Mouse (Mus musculus) left cerebral cortex, postnatal 10 days (tissue): ENCODE results near the gene Mvb12a. TPM values are rescaled to one million over a fixed set of nuclear protein-coding genes. Genes with fewer than 3 reads are reported as not detected.
"Not testable (repeated sequence)": the region's sequence is repeated elsewhere in the genome, so short reads cannot be mapped to it uniquely, and the experiment has no call there.

Source experiments
- DNase-seq, 2 experiments: peaks; one replicate each; pipeline ENCODE4 v3.0.0; 2021 to 2022; ENCODE audit warnings: low spot score in 2 of 2, mixed read lengths in 1 of 2; ENCODE audit errors: extremely low spot score in 1 of 2
- intact Hi-C: fragments of 180-260 bp; cut with DNase I; formaldehyde crosslinking; loops from one replicate; pipeline ENCODE4 v1.15.1; 2025
- total RNA-seq, 2 experiments: library from RNA; stranded (reverse); gene quantifications; 2 replicates each; pipeline ENCODE4 v1.2.3; 2021

Mvb12a gene
- total RNA-seq = 10 to 100 TPM; 35.1 to 36.6 TPM

GRCm38 (mm10) chr8:71542632-71543343, at the start of gene Mvb12a:
Mvb12a (plus strand) TSS chr8:71542922.
- intact Hi-C loops = no loop called here
- peak; percentile 98 for DNase-seq

GRCm38 (mm10) chr8:71495039-71495438, 47.7 kb upstream of the Mvb12a start:
- intact Hi-C loops = loop anchor here (2.0 kb wide), 1 partner anchor 26 kb away; no protein-coding TSS in a partner anchor
- peak in 1 of 2 experiments; percentile 88 for DNase-seq

- intact Hi-C loops = loop anchor here (2.0 kb wide), 1 partner anchor 25 kb away; no protein-coding TSS in a partner anchor
- DNase-seq = no peak
Measured at GRCm38 (mm10) chr8:71495811-71496210, 46.9 kb upstream of the Mvb12a start.

- peak in 1 of 2 experiments; percentile 91 for DNase-seq
- intact Hi-C loops = no loop called here
Measured at GRCm38 (mm10) chr8:71496481-71496880, 46.2 kb upstream of the Mvb12a start.

GRCm38 (mm10) chr8:71497077-71497645, 45.6 kb upstream of the Mvb12a start:
- intact Hi-C loops = no loop called here
- no peak for DNase-seq

GRCm38 (mm10) chr8:71497881-71498501, 44.7 kb upstream of the Mvb12a start:
- DNase-seq = no peak
- intact Hi-C loops = no loop called here

GRCm38 (mm10) chr8:71498816-71499690, 43.7 kb upstream of the Mvb12a start:
- DNase-seq = no peak
- intact Hi-C loops = no loop called here

GRCm38 (mm10) chr8:71504349-71504748, 38.4 kb upstream of the Mvb12a start:
- DNase-seq = no peak
- intact Hi-C loops = no loop called here

GRCm38 (mm10) chr8:71505326-71505725, 37.4 kb upstream of the Mvb12a start:
- intact Hi-C loops = no loop called here
- DNase-seq = no peak

GRCm38 (mm10) chr8:71505979-71506378, 36.7 kb upstream of the Mvb12a start:
- intact Hi-C loops = no loop called here
- no peak for DNase-seq

- intact Hi-C loops = no loop called here
- peak; percentile 77 to 90 for DNase-seq
Measured at GRCm38 (mm10) chr8:71507589-71508104, 35.1 kb upstream of the Mvb12a start.

- no peak for DNase-seq
- intact Hi-C loops = no loop called here
Measured at GRCm38 (mm10) chr8:71509316-71509715, 33.4 kb upstream of the Mvb12a start.

- intact Hi-C loops = no loop called here
- DNase-seq = no peak
Measured at GRCm38 (mm10) chr8:71511644-71512043, 31.1 kb upstream of the Mvb12a start, which contains the start of gene Plvap. Plvap (minus strand) TSS chr8:71511752.

- no peak for DNase-seq
- intact Hi-C loops = no loop called here
Measured at GRCm38 (mm10) chr8:71513018-71513754, 29.5 kb upstream of the Mvb12a start.

- DNase-seq = no peak
- intact Hi-C loops = no loop called here
Measured at GRCm38 (mm10) chr8:71515043-71515442, 27.7 kb upstream of the Mvb12a start.

GRCm38 (mm10) chr8:71516786-71517185, 25.9 kb upstream of the Mvb12a start:
- intact Hi-C loops = no loop called here
- DNase-seq = no peak

- DNase-seq, intact Hi-C loops: not testable (repeated sequence)
Measured at GRCm38 (mm10) chr8:71519037-71519825, 23.5 kb upstream of the Mvb12a start.
